Mouse (Mus musculus) bone marrow macrophage, adult 2 months (primary cell): ENCODE data around the gene Pdss1. TPM values are rescaled to one million over a fixed set of nuclear protein-coding genes. Genes with fewer than 3 reads are reported as not detected.

Experiments used
- H3K27ac ChIP-seq: 2 replicates; pipeline ENCODE4 v1.5.1; 2012; ENCODE audit warnings: low read depth, low read length; ENCODE audit not compliant: insufficient read depth
- H3K4me1 ChIP-seq: 2 replicates; pipeline ENCODE4 v1.6.1; 2012; ENCODE audit warnings: low read length; ENCODE audit not compliant: control insufficient read depth, insufficient read depth
- H3K4me3 ChIP-seq: 2 replicates; pipeline ENCODE4 v1.5.1; 2012; ENCODE audit warnings: mild to moderate bottlenecking, low read length, moderate library complexity; ENCODE audit not compliant: insufficient read depth
- CTCF ChIP-seq: IDR thresholded peaks from 2 replicates; pipeline ENCODE4 v1.5.1; 2012; ENCODE audit warnings: low read depth, mild to moderate bottlenecking, low read length, moderate library complexity
- POLR2A ChIP-seq: IDR thresholded peaks from 2 replicates; pipeline ENCODE4 v1.6.1; 2012; ENCODE audit warnings: mild to moderate bottlenecking, low read depth, low read length, borderline replicate concordance
- polyA plus RNA-seq: library from polyadenylated mRNA; stranded (reverse); fragments of >200 nt; gene quantifications from 2 replicates; pipeline ENCODE4 v1.2.4, GENCODE M21; 2012; ENCODE audit not compliant: missing spikeins, insufficient read depth, insufficient read length

Pdss1 gene
- polyA plus RNA-seq, 1 experiment = 3.4 TPM

GRCm38 (mm10) chr2:22954278-22954677 lies 59.0 kb downstream of the Pdss1 start:
- H3K4me1 ChIP-seq = no peaks in the 10 kb centered on the region
- H3K4me3 ChIP-seq = no peak overlapping the region
- H3K27ac ChIP-seq = no peak overlapping the region
- TF ChIP-seq CTCF (no peak), POLR2A (no peak)

- no peaks in the 10 kb centered on the region for H3K4me1 ChIP-seq
- TF ChIP-seq POLR2A = no peak
- TF ChIP-seq CTCF = no peak
- H3K4me3 ChIP-seq = no peak overlapping the region
- no peak overlapping the region for H3K27ac ChIP-seq
Measured at GRCm38 (mm10) chr2:22955914-22956313, 60.6 kb downstream of the Pdss1 start.

- H3K4me3 ChIP-seq = no peak overlapping the region
- H3K27ac ChIP-seq = no peak overlapping the region
- H3K4me1 ChIP-seq = no peaks in the 10 kb centered on the region
- TF ChIP-seq CTCF = no peak
- TF ChIP-seq POLR2A = no peak
Measured at GRCm38 (mm10) chr2:22957415-22957814, 62.1 kb downstream of the Pdss1 start.

- peaks cover 7% of the 10 kb centered on the region for H3K4me1 ChIP-seq
- no peak overlapping the region for H3K4me3 ChIP-seq
- no peak overlapping the region for H3K27ac ChIP-seq
- TF ChIP-seq CTCF (no peak), POLR2A (no peak)
Measured at GRCm38 (mm10) chr2:22961681-22962080, 66.4 kb downstream of the Pdss1 start.

DNA sequence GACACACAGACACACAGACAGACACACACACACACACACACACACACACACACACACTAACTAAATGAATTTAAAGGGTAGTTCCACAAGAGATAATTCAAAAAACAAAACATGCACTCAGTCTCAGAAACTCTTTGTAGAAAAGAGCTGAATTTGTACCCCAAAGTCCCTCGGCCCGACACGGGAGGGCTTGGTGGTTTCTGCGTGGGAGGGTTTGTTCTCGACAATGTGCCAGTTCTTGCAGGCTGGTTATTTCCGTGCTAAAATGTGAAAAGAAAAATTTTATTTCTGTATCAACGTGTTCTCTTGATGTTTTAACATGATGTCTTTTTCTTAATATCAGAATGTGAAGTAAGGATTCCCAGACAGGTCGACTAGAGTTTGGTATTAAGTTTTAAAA lies 66.9 kb downstream of the Pdss1 start:
- Histone ChIP-seq H3K4me3 (no peak overlapping the region), H3K27ac (no peak overlapping the region), H3K4me1 (peaks cover 7% of the 10 kb centered on the region)
- TF ChIP-seq CTCF = no peak

DNA sequence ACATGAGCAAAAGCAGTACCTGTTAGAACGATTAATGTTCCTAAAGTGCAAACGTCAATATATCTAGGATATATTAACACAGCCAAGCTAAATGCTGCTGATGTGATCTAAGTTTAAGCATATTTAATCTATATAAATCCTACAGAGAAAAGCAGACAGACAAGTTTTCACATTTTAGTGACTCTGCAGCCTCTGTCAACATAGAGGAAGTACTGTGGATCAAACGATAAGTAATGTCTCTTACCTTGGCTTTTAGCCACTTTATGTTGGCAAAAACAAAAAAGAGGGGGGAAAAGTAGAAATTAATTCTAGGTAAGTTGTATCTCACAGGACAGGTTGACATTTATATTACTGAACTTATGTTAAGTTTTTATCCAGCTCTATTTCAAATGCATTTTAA lies 67.6 kb downstream of the Pdss1 start:
- peaks cover 7% of the 10 kb centered on the region for H3K4me1 ChIP-seq
- TF ChIP-seq POLR2A (no peak), CTCF (no peak)

GRCm38 (mm10) chr2:22977387-22977973 lies 82.2 kb downstream of the Pdss1 start:
- H3K4me1 ChIP-seq = peaks cover 5% of the 10 kb centered on the region
- no peak overlapping the region for H3K27ac ChIP-seq
- H3K4me3 ChIP-seq = no peak overlapping the region
- TF ChIP-seq POLR2A = no peak
- TF ChIP-seq CTCF = no peak

More for the DNA sequence above, 67.6 kb downstream of the Pdss1 start:
- Histone ChIP-seq H3K27ac (no peak overlapping the region), H3K4me3 (no peak overlapping the region)

- H3K4me1 ChIP-seq = peaks cover 7% of the 10 kb centered on the region; the same call in 1 of the 2 replicates
- no peak overlapping the region for H3K4me3 ChIP-seq
- no peak overlapping the region for H3K27ac ChIP-seq
- TF ChIP-seq CTCF (no peak), POLR2A (no peak)
Measured at GRCm38 (mm10) chr2:22985973-22986657, 90.8 kb downstream of the Pdss1 start.

Other genes with a start within 250 kb of the Pdss1 start
- 171 and 182 TPM in 2 replicates for gene Apbb1ip, start 121.4 kb upstream of the Pdss1 start, polyA plus RNA-seq
- gene Abi1, start 144.7 kb downstream of the Pdss1 start, polyA plus RNA-seq = 244 and 268 TPM in 2 replicates
- gene Acbd5, start 172.6 kb downstream of the Pdss1 start, polyA plus RNA-seq = 69.1 and 71.5 TPM in 2 replicates